ENCODE assay signal across 8 mouse cellular contexts in genomic region chr3:88440500-88441381, GRCm38 (mm10). TPM values are rescaled to one million over a fixed set of nuclear protein-coding genes. Genes with fewer than 3 reads are reported as not detected.
DNase-seq lines count a peak whose midpoint lies in the region; ATAC-seq and TF ChIP-seq lines count a peak whose summit lies in the region.

No protein-coding gene starts in this region.

- H3K9ac ChIP-seq in forebrain, embryonic 14.5 days (ENCODE audit: low read length), result peak overlapping the region; percentile 8; the same call in 1 of the 2 replicates
- peak overlapping the region; percentile 19; the same call in 1 of the 2 replicates for H3K9ac ChIP-seq in intestine, postnatal 0 days (ENCODE audit: low read depth, low read length)
- H3K9ac ChIP-seq in liver, embryonic 15.5 days, result no peak overlapping the region
- H3K9ac ChIP-seq in neural tube, embryonic 12.5 days, result 0 out of 2 replicates have a peak overlapping the region, but pooled peaks have one; percentile 10

- H3K4me3 ChIP-seq in forebrain, embryonic 14.5 days (ENCODE audit: low read depth, low read length), result no peak overlapping the region
- no peak overlapping the region for H3K4me3 ChIP-seq in intestine, postnatal 0 days (ENCODE audit: low read depth, low read length)
- peak overlapping the region; percentile 8; the same call in 1 of the 2 replicates for H3K4me3 ChIP-seq in liver, embryonic 15.5 days (replicated peaks)
- H3K4me3 ChIP-seq in neural tube, embryonic 12.5 days, result no peak overlapping the region

- no peak overlapping the region for H3K27ac ChIP-seq in forebrain, embryonic 14.5 days (ENCODE audit: low read depth, low read length)
- peak overlapping the region; percentile 35; the same call in 1 of the 2 replicates for H3K27ac ChIP-seq in intestine, postnatal 0 days (ENCODE audit: low read depth, low read length)
- H3K27ac ChIP-seq in liver, embryonic 15.5 days (replicated peaks), result no peak overlapping the region
- H3K27ac ChIP-seq in neural tube, embryonic 12.5 days, result no peak overlapping the region

- no peaks in the 10 kb centered on the region for H3K9me3 ChIP-seq in forebrain, embryonic 14.5 days (replicated peaks; ENCODE audit: control insufficient read depth, low read length)
- no peaks in the 10 kb centered on the region for H3K9me3 ChIP-seq in intestine, postnatal 0 days (ENCODE audit: control insufficient read depth)
- no peaks in the 10 kb centered on the region for H3K9me3 ChIP-seq in liver, embryonic 15.5 days (replicated peaks)
- H3K9me3 ChIP-seq in neural tube, embryonic 12.5 days, result no peaks in the 10 kb centered on the region

- ATAC-seq in activated CD4-positive, CD25-positive, alpha-beta regulatory T cell, adult 4 months, result peak; percentile 43
- ATAC-seq in forebrain, embryonic 14.5 days, result peak; percentile 22; the same call in 1 of the 2 replicates
- peak; percentile 26 for ATAC-seq in intestine, postnatal 0 days
- ATAC-seq in liver, embryonic 15.5 days (ENCODE audit: insufficient read depth), result peak; percentile 17; the same call in 1 of the 2 replicates
- no peak for ATAC-seq in neural tube, embryonic 12.5 days (ENCODE audit: low FRiP score, low read depth)

- TF ChIP-seq CTCF in intestine, postnatal 0 days (IDR thresholded peaks at IDR 0.05; ENCODE audit: low read depth), result peak; percentile 73

- no peaks in the 10 kb centered on the region; the same call in 1 of the 2 replicates for H3K4me1 ChIP-seq in forebrain, embryonic 14.5 days (ENCODE audit: control insufficient read depth, insufficient read depth, low read length)
- H3K4me1 ChIP-seq in intestine, postnatal 0 days (replicated peaks; ENCODE audit: control insufficient read depth, insufficient read depth, low read length), result peaks cover 16% of the 10 kb centered on the region; the same call in 1 of the 2 replicates
- peaks cover 30% of the 10 kb centered on the region for H3K4me1 ChIP-seq in liver, embryonic 15.5 days (replicated peaks)
- H3K4me1 ChIP-seq in neural tube, embryonic 12.5 days, result peaks cover 18% of the 10 kb centered on the region

- DNase-seq in heart, adult 11 months, result peak; percentile 93
- no peak for DNase-seq in heart, adult 9 months (ENCODE audit: low spot score in 2 of 2)
- peak; percentile 71 for DNase-seq in forebrain, embryonic 14.5 days (ENCODE audit: low spot score)
- DNase-seq in ovary, postnatal 36 days (ENCODE audit: low spot score), result no peak

- peaks cover 26% of the 10 kb centered on the region for H3K36me3 ChIP-seq in forebrain, embryonic 14.5 days (ENCODE audit: control insufficient read depth, insufficient read depth, low read length)
- H3K36me3 ChIP-seq in intestine, postnatal 0 days (ENCODE audit: control insufficient read depth, insufficient read depth), result peaks cover 46% of the 10 kb centered on the region
- H3K36me3 ChIP-seq in liver, embryonic 15.5 days (replicated peaks), result peaks cover 29% of the 10 kb centered on the region
- H3K36me3 ChIP-seq in neural tube, embryonic 12.5 days, result peaks cover 15% of the 10 kb centered on the region

- no peaks in the 10 kb centered on the region for H3K27me3 ChIP-seq in forebrain, embryonic 14.5 days (replicated peaks; ENCODE audit: control insufficient read depth, insufficient read depth, low read length)
- no peaks in the 10 kb centered on the region for H3K27me3 ChIP-seq in intestine, postnatal 0 days (replicated peaks; ENCODE audit: control insufficient read depth, insufficient read depth, low read length)
- H3K27me3 ChIP-seq in liver, embryonic 15.5 days, result peaks cover 61% of the 10 kb centered on the region
- H3K27me3 ChIP-seq in neural tube, embryonic 12.5 days (replicated peaks), result 0 out of 2 replicates have a peak, but pooled peaks cover 4% of the 10 kb centered on the region

- WGBS in forebrain, embryonic 14.5 days, result 26% methylated on average over 27 of the region's 27 CpGs
- WGBS in intestine, postnatal 0 days, result 18% methylated on average over 27 of the region's 27 CpGs
- WGBS in liver, embryonic 15.5 days (ENCODE audit: insufficient replicate concordance), result 11% methylated on average over 27 of the region's 27 CpGs
- 20% methylated on average over 27 of the region's 27 CpGs for WGBS in neural tube, embryonic 12.5 days

- no peak overlapping the region for H3K4me2 ChIP-seq in forebrain, embryonic 14.5 days (ENCODE audit: low read length)
- H3K4me2 ChIP-seq in intestine, postnatal 0 days (replicated peaks; ENCODE audit: low read depth), result peak overlapping the region; percentile 45
- peak overlapping the region; percentile 40 for H3K4me2 ChIP-seq in liver, embryonic 15.5 days
- peak overlapping the region; percentile 42 for H3K4me2 ChIP-seq in neural tube, embryonic 12.5 days (replicated peaks)

RNA-seq across cellular contexts. Expression of gene Slc25a44, which starts 15.8 kb away (rescaled TPM):
- polyA plus RNA-seq in activated CD4-positive, CD25-positive, alpha-beta regulatory T cell, adult 4 months (2017; shearing (Covaris generic)), result 10 to 100 TPM; 12.8 to 16.7 TPM
- polyA plus RNA-seq in forebrain, embryonic 14.5 days (2014; fragmentation: Nextera tagmentation; extraction: Ambion mirVana), result 30.8 and 36.1 TPM in 2 replicates
- polyA plus RNA-seq in intestine, postnatal 0 days (2015; fragmentation: Nextera tagmentation; extraction: Ambion mirVana), result 30.4 and 31.7 TPM in 2 replicates
- polyA plus RNA-seq in liver, embryonic 15.5 days (2015; fragmentation: Nextera tagmentation; extraction: Ambion mirVana), result 10.6 and 12.7 TPM in 2 replicates
- 24.1 and 28.0 TPM in 2 replicates for polyA plus RNA-seq in neural tube, embryonic 12.5 days (2016; fragmentation: Nextera tagmentation; extraction: Ambion mirVana)

RNA-seq across cellular contexts. Expression of gene Sema4a, which starts 20.2 kb away (rescaled TPM):
- 10 to 100 TPM; 31.5 to 44.8 TPM for polyA plus RNA-seq in activated CD4-positive, CD25-positive, alpha-beta regulatory T cell, adult 4 months (2017; shearing (Covaris generic))
- polyA plus RNA-seq in forebrain, embryonic 14.5 days (2014; fragmentation: Nextera tagmentation; extraction: Ambion mirVana), result 12.2 and 15.2 TPM in 2 replicates
- 93.1 and 101 TPM in 2 replicates for polyA plus RNA-seq in intestine, postnatal 0 days (2015; fragmentation: Nextera tagmentation; extraction: Ambion mirVana)
- polyA plus RNA-seq in liver, embryonic 15.5 days (2015; fragmentation: Nextera tagmentation; extraction: Ambion mirVana), result 25.0 and 26.2 TPM in 2 replicates
- 13.6 and 15.3 TPM in 2 replicates for polyA plus RNA-seq in neural tube, embryonic 12.5 days (2016; fragmentation: Nextera tagmentation; extraction: Ambion mirVana)

RNA-seq across cellular contexts. Expression of gene Pmf1, which starts 30.6 kb away (rescaled TPM):
- polyA plus RNA-seq in activated CD4-positive, CD25-positive, alpha-beta regulatory T cell, adult 4 months (2017; shearing (Covaris generic)), result 10 to 100 TPM; 62.7 to 63.7 TPM
- 63.2 and 70.6 TPM in 2 replicates for polyA plus RNA-seq in forebrain, embryonic 14.5 days (2014; fragmentation: Nextera tagmentation; extraction: Ambion mirVana)
- 61.2 and 62.5 TPM in 2 replicates for polyA plus RNA-seq in intestine, postnatal 0 days (2015; fragmentation: Nextera tagmentation; extraction: Ambion mirVana)
- 77.7 and 83.2 TPM in 2 replicates for polyA plus RNA-seq in liver, embryonic 15.5 days (2015; fragmentation: Nextera tagmentation; extraction: Ambion mirVana)
- polyA plus RNA-seq in neural tube, embryonic 12.5 days (2016; fragmentation: Nextera tagmentation; extraction: Ambion mirVana), result 75.9 and 79.7 TPM in 2 replicates

RNA-seq across cellular contexts. Expression of gene Bglap, which starts 56.5 kb away (rescaled TPM):
- polyA plus RNA-seq in activated CD4-positive, CD25-positive, alpha-beta regulatory T cell, adult 4 months (2017; shearing (Covaris generic)), result not detected
- polyA plus RNA-seq in forebrain, embryonic 14.5 days (2014; fragmentation: Nextera tagmentation; extraction: Ambion mirVana), result not detected in 2 replicates
- polyA plus RNA-seq in intestine, postnatal 0 days (2015; fragmentation: Nextera tagmentation; extraction: Ambion mirVana), result not detected in 2 replicates
- polyA plus RNA-seq in liver, embryonic 15.5 days (2015; fragmentation: Nextera tagmentation; extraction: Ambion mirVana), result not detected in 2 replicates
- not detected in 2 replicates for polyA plus RNA-seq in neural tube, embryonic 12.5 days (2016; fragmentation: Nextera tagmentation; extraction: Ambion mirVana)

Comparison
In these comparisons a context has a peak if more than half of its experiments do, and no peak if none do; other contexts are left out.
1. DNase-seq: peak in heart, adult 11 months (single experiment) and forebrain, embryonic 14.5 days (single experiment); none in heart, adult 9 months (0 of 2) and ovary, postnatal 36 days (single experiment).